Mouse (Mus musculus): ENCODE measurements around the gene Tgfbr3.

The Tgfbr3 gene

DNA sequence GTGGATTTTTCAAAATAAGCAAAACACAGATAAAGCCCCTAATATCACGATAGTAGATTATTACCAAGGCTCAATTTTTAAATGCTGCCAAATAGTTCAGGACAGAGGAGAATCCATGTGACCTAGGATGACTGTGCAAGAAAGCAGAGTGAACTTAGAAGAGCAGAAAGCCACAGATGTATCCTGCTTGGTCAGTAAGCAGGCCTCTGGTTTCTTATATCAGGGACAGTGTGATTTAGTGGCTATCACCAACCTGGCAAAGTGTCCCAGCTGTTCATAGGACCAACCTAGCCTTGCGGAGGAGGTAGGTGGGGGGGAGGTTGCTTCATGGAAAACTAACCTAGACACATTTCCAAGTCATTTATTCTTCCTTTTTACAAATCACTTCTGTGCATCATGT is 156.1 kb downstream of the Tgfbr3 start:
- no peak for DNase-seq (ENCODE audit: low read depth, low spot score)
- no peaks in the 10 kb centered on the region for H3K27me3 ChIP-seq (ENCODE audit: control insufficient read depth, insufficient read depth, low read length, poor library complexity, severe bottlenecking)
- H3K36me3 ChIP-seq (ENCODE audit: control insufficient read depth, insufficient read depth, low read length, poor library complexity, severe bottlenecking): no peaks in the 10 kb centered on the region

DNA sequence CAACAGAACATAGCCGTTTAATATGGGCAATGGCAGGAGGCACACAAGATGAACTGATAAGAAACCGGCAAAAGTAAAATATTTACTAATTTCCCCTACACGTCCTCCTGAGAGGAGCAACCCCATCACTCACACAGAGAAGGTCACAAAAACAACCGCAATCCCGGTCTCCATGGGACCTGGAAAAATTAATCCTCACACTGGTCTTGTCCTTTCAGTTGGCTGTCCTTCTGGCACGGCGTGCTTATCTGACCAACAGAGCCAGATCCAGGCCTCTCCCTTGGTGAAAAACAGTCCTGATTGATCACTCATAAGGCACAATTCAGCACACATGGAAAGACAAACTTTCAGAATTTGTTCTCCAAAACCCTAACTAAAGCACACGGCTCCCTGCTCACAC is 157.2 kb downstream of the Tgfbr3 start:
- DNase-seq (ENCODE audit: low read depth, low spot score): no peak
- no peaks in the 10 kb centered on the region for H3K36me3 ChIP-seq (ENCODE audit: control insufficient read depth, insufficient read depth, low read length, poor library complexity, severe bottlenecking)
- no peaks in the 10 kb centered on the region for H3K27me3 ChIP-seq (ENCODE audit: control insufficient read depth, insufficient read depth, low read length, poor library complexity, severe bottlenecking)

DNA sequence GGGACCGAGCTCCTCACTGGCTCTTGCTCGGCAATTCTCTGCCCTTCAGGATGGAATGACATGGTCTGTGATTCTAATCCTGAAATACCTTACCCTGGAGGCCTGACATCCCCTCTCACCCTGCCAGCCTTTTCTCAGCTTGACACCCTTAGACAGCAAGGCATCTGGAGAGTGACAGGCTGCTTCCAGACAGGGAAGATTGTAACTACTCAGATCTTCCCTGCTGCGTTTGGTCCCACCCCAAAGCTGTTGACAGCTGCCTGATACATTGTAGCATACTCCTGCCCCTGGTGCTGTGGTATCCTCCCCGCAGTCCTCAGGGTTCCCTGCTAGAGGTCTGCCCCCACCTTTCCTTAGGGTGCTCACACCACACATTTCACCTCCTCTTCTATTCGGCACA is 160.1 kb downstream of the Tgfbr3 start:
- H3K36me3 ChIP-seq (ENCODE audit: control insufficient read depth, insufficient read depth, low read length, poor library complexity, severe bottlenecking): no peaks in the 10 kb centered on the region
- no peaks in the 10 kb centered on the region for H3K27me3 ChIP-seq (ENCODE audit: control insufficient read depth, insufficient read depth, low read length, poor library complexity, severe bottlenecking)
- DNase-seq (ENCODE audit: low read depth, low spot score): no peak

DNA sequence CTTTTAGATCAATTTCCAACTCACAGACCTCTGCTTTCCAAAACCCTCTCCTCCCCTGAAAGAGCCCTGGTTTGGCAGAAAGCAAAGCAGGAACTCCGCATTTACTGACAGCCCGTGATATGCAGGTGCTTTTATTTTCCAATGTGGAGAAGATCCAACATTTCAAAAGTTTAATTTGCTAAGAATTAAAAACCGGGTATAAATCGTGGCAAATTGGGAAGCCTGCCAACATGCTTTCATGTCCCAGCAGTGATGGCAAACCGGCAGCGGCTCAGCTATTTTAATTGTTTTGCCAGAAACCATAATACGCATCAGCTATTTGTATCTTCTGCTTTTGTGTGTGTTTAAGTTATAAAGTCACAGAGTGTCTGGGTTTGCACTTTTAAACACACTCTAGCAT is 162.9 kb downstream of the Tgfbr3 start:
- no peaks in the 10 kb centered on the region for H3K27me3 ChIP-seq (ENCODE audit: control insufficient read depth, insufficient read depth, low read length, poor library complexity, severe bottlenecking)
- H3K36me3 ChIP-seq (ENCODE audit: control insufficient read depth, insufficient read depth, low read length, poor library complexity, severe bottlenecking): no peaks in the 10 kb centered on the region
- no peak for DNase-seq (ENCODE audit: low read depth, low spot score)

DNA sequence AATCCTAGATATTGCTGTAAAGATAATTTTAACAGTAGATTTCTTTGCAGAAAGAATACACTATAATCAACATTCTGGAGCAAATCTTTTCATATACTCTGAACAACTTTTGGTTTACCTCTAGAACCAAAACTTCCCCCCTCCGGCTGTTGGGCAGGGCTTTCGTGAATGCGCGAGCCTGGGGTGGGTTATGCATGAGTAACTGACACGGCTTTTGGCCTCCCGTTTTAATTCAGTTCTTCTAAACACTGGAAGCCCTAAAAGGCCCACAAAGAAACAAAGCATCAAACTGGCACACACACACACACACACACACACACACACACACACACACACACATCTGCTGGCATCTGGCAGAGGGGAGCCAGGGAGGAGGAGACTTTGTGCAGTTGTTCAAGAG is 164.3 kb downstream of the Tgfbr3 start:
- DNase-seq (ENCODE audit: low read depth, low spot score): peak; percentile 31
- Histone ChIP-seq H3K27me3 (ENCODE audit: control insufficient read depth, insufficient read depth, low read length, poor library complexity, severe bottlenecking) (no peaks in the 10 kb centered on the region), H3K36me3 (ENCODE audit: control insufficient read depth, insufficient read depth, low read length, poor library complexity, severe bottlenecking) (no peaks in the 10 kb centered on the region)

DNA sequence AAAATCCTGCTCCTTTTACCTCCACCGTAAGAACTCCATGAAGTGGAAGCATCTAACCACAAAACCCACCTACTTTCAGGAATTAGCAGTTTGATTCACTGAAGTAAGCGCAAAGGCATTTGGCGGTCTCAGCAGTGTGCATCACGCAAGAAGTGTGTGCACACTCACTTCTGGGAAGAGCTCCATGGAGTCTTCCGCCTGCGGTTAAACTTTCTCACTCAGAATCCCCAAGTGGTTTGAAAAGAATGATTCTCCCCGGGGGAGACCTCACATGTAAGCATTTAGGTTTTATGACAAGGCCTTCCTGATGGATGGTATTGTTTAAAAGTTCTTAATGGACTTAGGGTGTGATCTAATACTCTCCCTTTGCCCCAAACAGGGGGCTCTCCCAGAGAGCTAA is 164.9 kb downstream of the Tgfbr3 start:
- DNase-seq (ENCODE audit: low read depth, low spot score): no peak
- Histone ChIP-seq H3K27me3 (ENCODE audit: control insufficient read depth, insufficient read depth, low read length, poor library complexity, severe bottlenecking) (no peaks in the 10 kb centered on the region), H3K36me3 (ENCODE audit: control insufficient read depth, insufficient read depth, low read length, poor library complexity, severe bottlenecking) (no peaks in the 10 kb centered on the region)

DNA sequence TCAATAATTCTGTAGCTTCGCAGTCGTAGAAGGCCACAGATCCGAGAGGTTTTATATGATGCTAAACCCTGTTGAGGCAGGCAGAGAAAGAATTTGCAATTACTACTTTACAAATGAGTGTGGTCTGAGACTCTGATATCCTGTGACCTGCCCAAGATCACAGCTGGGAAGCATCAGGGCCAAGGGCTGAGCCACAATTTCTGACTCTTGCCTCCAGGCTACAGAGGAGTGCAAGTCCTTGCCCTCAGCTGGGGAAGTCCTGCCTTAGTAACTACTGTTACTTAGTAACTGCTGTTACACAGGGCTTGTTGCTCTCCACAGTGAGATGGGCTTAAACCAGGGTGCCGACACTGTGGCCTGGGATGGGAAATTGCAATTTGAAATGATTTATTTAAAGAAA is 166.8 kb downstream of the Tgfbr3 start:
- no peak for DNase-seq (ENCODE audit: low read depth, low spot score)
- H3K27me3 ChIP-seq (ENCODE audit: control insufficient read depth, insufficient read depth, low read length, poor library complexity, severe bottlenecking): no peaks in the 10 kb centered on the region
- no peaks in the 10 kb centered on the region for H3K36me3 ChIP-seq (ENCODE audit: control insufficient read depth, insufficient read depth, low read length, poor library complexity, severe bottlenecking)

DNA sequence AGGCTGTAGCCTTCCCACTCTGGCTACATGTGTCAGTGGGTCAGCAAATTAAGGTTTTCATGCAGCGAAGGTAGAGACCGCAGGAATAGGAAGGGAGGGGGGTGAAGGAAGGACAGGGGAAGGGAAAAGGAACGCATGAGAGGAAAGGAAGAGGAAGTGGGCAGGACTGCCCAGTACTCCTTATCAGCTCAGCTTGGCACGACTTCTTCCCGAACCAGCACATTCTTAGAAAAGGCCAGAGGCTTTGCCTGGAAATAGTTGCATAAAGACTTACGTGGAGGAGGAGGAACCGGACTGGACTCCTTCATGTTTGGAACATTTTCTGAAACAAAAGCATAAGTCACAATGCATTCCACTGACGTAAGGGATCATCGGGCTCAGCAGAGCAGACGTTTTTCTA is 168.3 kb downstream of the Tgfbr3 start:
- DNase-seq (ENCODE audit: low read depth, low spot score): no peak
- no peaks in the 10 kb centered on the region for H3K27me3 ChIP-seq (ENCODE audit: control insufficient read depth, insufficient read depth, low read length, poor library complexity, severe bottlenecking)
- H3K36me3 ChIP-seq (ENCODE audit: control insufficient read depth, insufficient read depth, low read length, poor library complexity, severe bottlenecking): no peaks in the 10 kb centered on the region

DNA sequence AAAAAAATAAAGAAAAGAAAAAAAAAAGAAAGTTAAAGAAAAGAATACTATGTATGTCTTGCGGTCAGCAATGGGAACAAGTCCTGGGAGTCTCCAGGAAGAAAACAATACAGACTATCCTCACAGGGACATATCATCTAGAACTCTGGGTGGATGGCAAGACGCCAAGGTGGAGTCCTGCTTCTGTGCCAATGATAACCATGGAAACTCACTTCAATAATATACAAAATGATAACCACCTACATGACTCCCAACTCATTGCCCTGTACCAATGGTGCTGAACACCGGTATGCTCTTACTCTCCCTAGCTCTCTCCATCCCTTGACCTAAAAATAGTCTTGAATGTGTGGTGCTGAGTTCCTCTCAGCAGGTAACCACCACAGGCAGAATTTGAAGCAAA is 168.8 kb downstream of the Tgfbr3 start:
- DNase-seq (ENCODE audit: low read depth, low spot score): no peak
- no peaks in the 10 kb centered on the region for H3K36me3 ChIP-seq (ENCODE audit: control insufficient read depth, insufficient read depth, low read length, poor library complexity, severe bottlenecking)
- no peaks in the 10 kb centered on the region for H3K27me3 ChIP-seq (ENCODE audit: control insufficient read depth, insufficient read depth, low read length, poor library complexity, severe bottlenecking)

DNA sequence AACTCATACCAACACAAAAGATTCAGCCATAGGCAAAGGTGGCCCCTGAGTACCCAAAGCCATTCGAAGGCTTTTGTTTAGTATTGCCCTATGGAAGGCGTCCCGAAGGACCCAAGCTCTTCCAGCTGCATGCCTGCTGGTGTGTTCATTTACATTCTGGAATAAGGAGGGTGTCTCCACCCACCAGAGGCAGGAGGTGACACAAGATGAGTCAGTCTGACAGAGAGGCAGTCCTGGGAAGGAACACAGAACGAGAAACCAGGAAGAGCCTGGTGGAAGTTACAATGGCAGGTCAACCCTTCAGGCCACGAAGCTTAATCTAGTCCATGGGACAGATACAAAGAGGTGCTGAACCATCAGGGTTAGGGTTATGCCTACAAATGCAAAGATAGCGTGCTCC is 169.5 kb downstream of the Tgfbr3 start:
- no peaks in the 10 kb centered on the region for H3K36me3 ChIP-seq (ENCODE audit: control insufficient read depth, insufficient read depth, low read length, poor library complexity, severe bottlenecking)
- DNase-seq (ENCODE audit: low read depth, low spot score): no peak

DNA sequence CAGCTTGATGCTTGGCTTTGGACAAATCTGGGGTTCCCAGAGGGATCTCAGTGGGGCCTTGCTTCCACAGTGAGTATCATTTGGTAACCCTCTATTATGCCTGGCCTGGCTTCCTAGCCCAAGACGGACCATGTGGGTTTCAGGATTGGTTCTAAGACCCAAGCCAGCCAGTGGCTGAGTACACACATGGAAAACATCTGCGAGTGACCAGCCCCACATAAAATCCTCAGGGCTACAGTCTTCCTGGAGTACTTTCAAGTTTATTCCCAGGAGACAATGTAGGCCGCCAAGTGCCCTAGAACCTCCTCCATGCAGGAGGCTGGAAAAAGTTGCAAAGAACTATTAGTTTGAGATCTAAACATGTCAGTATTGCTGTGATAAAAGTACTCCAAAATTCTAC is 172.6 kb downstream of the Tgfbr3 start:
- no peaks in the 10 kb centered on the region for H3K36me3 ChIP-seq (ENCODE audit: control insufficient read depth, insufficient read depth, low read length, poor library complexity, severe bottlenecking)
- DNase-seq (ENCODE audit: low read depth, low spot score): no peak

More for the DNA sequence above, 169.5 kb downstream of the Tgfbr3 start:
- H3K27me3 ChIP-seq (ENCODE audit: control insufficient read depth, insufficient read depth, low read length, poor library complexity, severe bottlenecking): no peaks in the 10 kb centered on the region

DNA sequence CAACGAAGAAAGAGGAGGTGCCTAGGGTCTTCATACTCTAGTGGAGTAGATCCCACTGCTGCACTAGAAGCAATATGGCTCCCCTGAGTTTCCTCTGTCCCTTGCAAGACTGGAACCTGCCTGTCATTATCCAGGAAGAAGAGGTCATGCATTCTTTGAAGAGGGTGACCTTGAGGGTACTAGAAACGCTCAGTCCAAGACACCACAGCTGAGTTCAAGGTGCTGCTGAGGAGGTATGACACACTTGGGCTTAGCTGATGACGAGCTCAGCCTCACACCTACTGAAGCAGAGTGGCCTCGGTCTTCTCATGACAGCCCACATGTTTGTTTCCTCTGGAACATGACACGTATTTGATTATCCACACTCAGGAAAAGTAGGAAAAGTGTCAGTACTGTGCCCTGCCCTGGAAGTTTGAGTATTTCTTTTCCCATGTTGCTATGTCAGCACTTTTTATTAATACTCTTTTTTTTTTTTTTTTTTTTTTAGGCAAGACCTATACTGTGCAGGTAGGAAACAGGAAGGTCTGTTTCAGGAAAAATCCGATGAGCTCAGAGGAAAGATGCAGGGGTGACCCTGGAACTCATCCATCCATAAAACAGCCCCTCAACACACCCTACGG is 176.7 kb downstream of the Tgfbr3 start:
- Histone ChIP-seq H3K27me3 (ENCODE audit: control insufficient read depth, insufficient read depth, low read length, poor library complexity, severe bottlenecking) (no peaks in the 10 kb centered on the region), H3K36me3 (ENCODE audit: control insufficient read depth, insufficient read depth, low read length, poor library complexity, severe bottlenecking) (no peaks in the 10 kb centered on the region)
- DNase-seq (ENCODE audit: low read depth, low spot score): no peak

More for the DNA sequence above, 172.6 kb downstream of the Tgfbr3 start:
- H3K27me3 ChIP-seq (ENCODE audit: control insufficient read depth, insufficient read depth, low read length, poor library complexity, severe bottlenecking): no peaks in the 10 kb centered on the region

DNA sequence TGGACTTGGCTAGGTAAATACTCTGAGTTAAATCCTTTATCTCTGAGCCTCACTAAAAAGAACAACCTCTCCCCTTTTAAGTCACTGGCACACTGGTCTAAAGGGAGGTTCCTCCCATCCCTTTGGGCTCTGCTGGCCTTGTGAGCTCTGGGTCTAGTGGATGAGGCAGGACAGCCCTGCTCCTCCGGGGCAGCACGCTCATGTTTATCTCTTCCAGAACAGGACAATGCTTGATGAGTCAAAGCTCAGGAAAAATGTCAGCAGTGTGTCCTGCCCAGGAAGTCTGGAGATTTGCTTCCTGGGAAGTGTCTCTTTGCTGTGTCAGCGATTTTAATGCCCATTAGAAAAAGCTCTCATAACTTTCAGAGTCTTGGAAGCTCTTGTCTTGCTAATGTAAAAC is 177.6 kb downstream of the Tgfbr3 start:
- Histone ChIP-seq H3K27me3 (ENCODE audit: control insufficient read depth, insufficient read depth, low read length, poor library complexity, severe bottlenecking) (no peaks in the 10 kb centered on the region), H3K36me3 (ENCODE audit: control insufficient read depth, insufficient read depth, low read length, poor library complexity, severe bottlenecking) (no peaks in the 10 kb centered on the region)
- no peak for DNase-seq (ENCODE audit: low read depth, low spot score)

DNA sequence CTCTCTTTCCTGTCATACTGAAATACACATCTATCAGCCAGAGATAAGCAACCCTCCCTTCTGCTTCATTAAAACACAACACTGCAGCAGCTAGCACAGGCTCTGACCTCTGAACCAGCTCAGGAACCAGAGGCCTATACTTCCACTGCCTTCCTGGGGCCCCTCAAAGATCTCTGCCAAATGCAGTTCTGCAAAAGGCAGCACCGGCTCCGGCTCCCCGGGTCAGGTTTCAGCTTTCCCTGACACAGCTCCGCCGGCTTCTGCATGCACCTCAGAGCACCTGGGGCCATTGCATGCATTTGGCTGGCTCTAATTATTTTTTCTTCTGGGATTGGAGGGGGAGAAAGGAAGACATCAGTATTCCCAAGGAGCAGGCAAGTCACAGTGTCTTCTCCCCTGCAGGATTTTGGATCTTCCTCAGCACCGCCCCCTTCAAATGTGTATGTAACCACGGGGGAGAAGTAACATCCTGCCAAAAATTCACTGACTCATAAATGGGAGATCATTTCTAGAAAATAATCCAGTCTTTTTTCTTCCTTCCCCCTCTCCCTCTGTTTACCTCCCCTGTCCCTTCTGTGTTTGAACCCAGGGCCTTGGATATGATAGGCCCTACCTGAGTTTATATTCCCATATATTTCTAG is 178.4 kb downstream of the Tgfbr3 start:
- DNase-seq (ENCODE audit: low read depth, low spot score): no peak
- H3K36me3 ChIP-seq (ENCODE audit: control insufficient read depth, insufficient read depth, low read length, poor library complexity, severe bottlenecking): no peaks in the 10 kb centered on the region
- no peaks in the 10 kb centered on the region for H3K27me3 ChIP-seq (ENCODE audit: control insufficient read depth, insufficient read depth, low read length, poor library complexity, severe bottlenecking)

DNA sequence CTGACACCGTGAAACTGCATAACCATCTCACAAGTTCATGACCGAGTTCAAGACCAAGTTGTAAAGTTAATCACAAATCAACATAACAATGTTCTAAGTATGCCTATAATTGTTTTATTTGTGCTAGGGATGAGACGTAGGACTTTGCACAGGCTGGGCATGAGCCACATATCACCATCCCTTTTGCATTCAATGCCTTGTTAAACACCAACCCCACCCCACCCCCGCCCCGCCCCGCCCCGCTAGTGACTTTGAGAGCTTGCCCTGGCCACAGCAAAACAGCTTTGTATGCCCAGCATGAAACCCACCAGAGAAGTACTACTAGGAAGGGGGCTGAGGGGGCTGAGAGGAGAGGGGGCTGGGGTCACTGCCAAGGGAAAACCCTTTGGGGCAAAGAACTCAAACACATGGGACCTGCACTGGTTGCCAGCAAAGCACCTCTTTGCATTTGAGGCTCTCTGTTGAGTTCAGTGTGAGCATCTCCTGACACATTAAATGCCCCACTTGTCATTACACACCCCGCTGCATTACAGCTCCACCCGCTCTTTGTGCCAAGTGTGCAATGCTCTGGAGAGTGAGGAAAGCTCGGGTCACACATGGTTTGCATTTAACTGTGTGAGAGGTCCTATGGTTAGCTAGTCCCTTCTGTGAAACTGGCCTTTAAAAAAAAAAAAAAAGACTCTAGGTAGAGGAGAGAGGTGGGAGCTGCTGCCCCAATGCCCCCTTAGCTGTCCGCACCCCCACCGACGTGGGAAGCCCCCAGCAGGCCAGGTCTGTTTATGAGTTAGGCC is 179.1 kb downstream of the Tgfbr3 start:
- Histone ChIP-seq H3K36me3 (ENCODE audit: control insufficient read depth, insufficient read depth, low read length, poor library complexity, severe bottlenecking) (no peaks in the 10 kb centered on the region), H3K27me3 (ENCODE audit: control insufficient read depth, insufficient read depth, low read length, poor library complexity, severe bottlenecking) (no peaks in the 10 kb centered on the region)
- DNase-seq (ENCODE audit: low read depth, low spot score): no peak
